Mouse (Mus musculus) hindbrain, embryonic 13.5 days (tissue): ENCODE results near the gene Acat2. TPM values are rescaled to one million over a fixed set of nuclear protein-coding genes. Genes with fewer than 3 reads are reported as not detected.
"Not testable (repeated sequence)": the region's sequence is repeated elsewhere in the genome, so short reads cannot be mapped to it uniquely, and the experiment has no call there.

Source experiments
- ATAC-seq: fragments of 200-750 bp; cut with Nextera tagmentation; 2 replicates; pipeline ENCODE4 v1.8.0; 2017; ENCODE audit warnings: moderate TSS enrichment; ENCODE audit not compliant: low FRiP score
- H3K27ac ChIP-seq: fragments of 300-500 bp; sonication (generic); 2 replicates; pipeline ENCODE4 v1.5.1; 2015; ENCODE audit warnings: inconsistent platforms, mild to moderate bottlenecking, moderate library complexity
- H3K27me3 ChIP-seq: fragments of 300-500 bp; sonication (generic); 2 replicates; pipeline ENCODE4 v1.6.1; 2015; ENCODE audit warnings: mild to moderate bottlenecking, inconsistent platforms
- H3K36me3 ChIP-seq: fragments of 300-500 bp; sonication (generic); 2 replicates; pipeline ENCODE4 v1.6.1; 2015; ENCODE audit warnings: mild to moderate bottlenecking, inconsistent platforms
- H3K4me1 ChIP-seq: fragments of 300-500 bp; sonication (generic); replicated peaks from 2 replicates; pipeline ENCODE4 v1.6.1; 2015; ENCODE audit warnings: inconsistent platforms
- H3K4me2 ChIP-seq: fragments of 300-500 bp; sonication (generic); 2 replicates; pipeline ENCODE4 v1.6.1; 2015; ENCODE audit warnings: inconsistent platforms, mild to moderate bottlenecking, moderate library complexity
- H3K4me3 ChIP-seq: fragments of 300-500 bp; sonication (generic); 2 replicates; pipeline ENCODE4 v1.5.1; 2015; ENCODE audit warnings: mild to moderate bottlenecking, inconsistent platforms
- H3K9ac ChIP-seq: fragments of 300-500 bp; sonication (generic); 2 replicates; pipeline ENCODE4 v1.6.1; 2015; ENCODE audit warnings: mild to moderate bottlenecking, inconsistent platforms
- H3K9me3 ChIP-seq: fragments of 300-500 bp; sonication (generic); 2 replicates; pipeline ENCODE4 v1.6.1; 2016; ENCODE audit warnings: inconsistent platforms
- WGBS: fragments of 180-500 bp; shearing (Covaris S2); methylation state at CpG from one replicate; pipeline ENCODE4 v1.1.7; 2015; 5-methylcytosine and 5-hydroxymethylcytosine counted together
- polyA plus RNA-seq: library from polyadenylated mRNA; unstranded; fragments of >200 nt; fragmentation: Nextera tagmentation; extraction: Ambion mirVana; gene quantifications from 2 replicates; pipeline ENCODE4 v1.2.1, GENCODE M21; 2015

Acat2 gene
- 331 and 342 TPM in 2 replicates for polyA plus RNA-seq

DNA sequence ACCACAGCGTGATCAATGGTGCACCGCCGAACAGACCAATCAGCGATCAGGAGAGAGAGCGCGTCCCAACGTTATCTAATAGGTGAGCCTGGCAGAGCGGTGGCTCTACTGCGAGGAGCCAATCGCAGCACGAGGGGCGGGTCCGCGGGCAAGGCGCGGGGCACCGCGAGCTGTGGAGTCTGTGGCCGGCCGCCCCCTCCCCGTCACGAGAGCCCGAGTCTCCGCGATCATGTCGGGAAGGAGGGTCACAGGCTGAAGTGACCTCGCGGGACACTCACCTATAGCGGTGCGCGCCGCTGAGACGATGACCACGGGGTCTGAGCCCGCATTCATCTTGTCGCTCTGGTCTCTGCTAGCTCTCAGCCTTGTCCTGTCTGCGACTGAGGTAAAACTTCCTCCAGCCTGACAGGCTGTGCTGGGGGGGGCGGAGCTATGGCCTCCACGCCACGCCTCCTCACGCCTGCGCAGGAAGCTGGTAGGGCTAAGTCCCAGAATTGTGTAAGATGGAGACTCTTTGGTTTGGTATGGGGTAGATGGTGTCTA is at the start of gene Acat2:
Gene Acat2, minus strand, starts transcription at position 417 of the 543 bp plus-strand sequence.
- peak within 1 kb of the TSS; percentile 70 for H3K9ac ChIP-seq
- ATAC-seq = peak; percentile 99
- H3K4me1 ChIP-seq = peaks cover 25% of the 10 kb centered on the region
- H3K4me3 ChIP-seq = peak within 1 kb of the TSS; percentile 60
- peak within 1 kb of the TSS; percentile 95 for H3K27ac ChIP-seq
- 0% methylated on average over 37 of the region's 42 CpGs for WGBS
- peaks cover 24% of the 10 kb centered on the region for H3K36me3 ChIP-seq
- H3K9me3 ChIP-seq = no peaks in the 10 kb centered on the region
- H3K4me2 ChIP-seq = peak within 1 kb of the TSS; percentile 78
- no peaks in the 10 kb centered on the region for H3K27me3 ChIP-seq

DNA sequence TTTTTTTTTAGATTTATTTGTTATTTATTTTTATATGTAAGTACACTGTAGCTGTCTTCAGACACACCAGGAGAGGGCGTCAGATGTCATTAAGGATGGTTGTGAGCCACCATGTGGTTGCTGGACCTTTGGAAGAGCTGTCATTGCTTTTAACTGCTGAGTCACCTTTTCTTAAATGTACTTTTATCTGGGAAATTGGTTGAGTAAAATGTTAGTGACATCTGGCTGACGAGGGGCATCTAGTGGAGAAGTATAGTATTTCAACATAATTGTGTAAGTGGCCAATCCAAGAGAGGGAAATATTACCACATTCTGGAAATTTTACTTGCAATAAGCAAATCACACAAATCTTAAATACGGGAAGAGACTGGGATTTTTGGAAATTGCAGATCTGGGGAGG is 49.3 kb upstream of the Acat2 start:
- Histone ChIP-seq H3K27me3 (no peaks in the 10 kb centered on the region), H3K9me3 (no peaks in the 10 kb centered on the region), H3K4me2 (no peak overlapping the region), H3K4me1 (peaks cover 8% of the 10 kb centered on the region), H3K36me3 (peaks cover 39% of the 10 kb centered on the region), H3K27ac (no peak overlapping the region), H3K9ac (no peak overlapping the region), H3K4me3 (no peak overlapping the region)
- WGBS = 48% methylated on average over 3 of the region's 3 CpGs
- ATAC-seq = no peak

DNA sequence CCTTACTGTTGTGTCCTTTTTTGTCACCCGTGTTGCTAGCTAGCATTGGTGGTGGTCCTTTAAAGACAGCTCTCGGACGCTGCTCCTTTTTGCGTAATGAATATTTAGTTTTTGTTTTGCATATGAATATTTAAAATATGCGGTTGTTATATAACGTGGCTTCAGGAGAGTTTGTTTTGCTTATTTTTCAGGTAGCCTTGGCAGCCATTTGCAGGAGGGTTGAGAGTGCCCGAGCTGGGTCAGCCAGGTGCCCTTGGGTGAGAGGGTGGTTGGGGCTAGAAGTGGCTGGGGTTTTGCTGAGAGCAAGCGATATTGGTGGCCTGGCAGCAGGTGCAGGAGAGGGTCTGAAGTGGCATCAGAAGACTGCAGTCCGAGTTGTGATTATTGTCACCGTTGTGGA is 48.0 kb upstream of the Acat2 start:
- Histone ChIP-seq H3K27ac (peak overlapping the region; percentile 93), H3K4me2 (peak overlapping the region; percentile 94), H3K27me3 (no peaks in the 10 kb centered on the region), H3K9me3 (no peaks in the 10 kb centered on the region), H3K9ac (peak overlapping the region; percentile 87), H3K4me1 (peaks cover 8% of the 10 kb centered on the region), H3K36me3 (peaks cover 26% of the 10 kb centered on the region), H3K4me3 (peak overlapping the region; percentile 84)
- no peak for ATAC-seq
- WGBS = 3% methylated on average over 10 of the region's 10 CpGs

DNA sequence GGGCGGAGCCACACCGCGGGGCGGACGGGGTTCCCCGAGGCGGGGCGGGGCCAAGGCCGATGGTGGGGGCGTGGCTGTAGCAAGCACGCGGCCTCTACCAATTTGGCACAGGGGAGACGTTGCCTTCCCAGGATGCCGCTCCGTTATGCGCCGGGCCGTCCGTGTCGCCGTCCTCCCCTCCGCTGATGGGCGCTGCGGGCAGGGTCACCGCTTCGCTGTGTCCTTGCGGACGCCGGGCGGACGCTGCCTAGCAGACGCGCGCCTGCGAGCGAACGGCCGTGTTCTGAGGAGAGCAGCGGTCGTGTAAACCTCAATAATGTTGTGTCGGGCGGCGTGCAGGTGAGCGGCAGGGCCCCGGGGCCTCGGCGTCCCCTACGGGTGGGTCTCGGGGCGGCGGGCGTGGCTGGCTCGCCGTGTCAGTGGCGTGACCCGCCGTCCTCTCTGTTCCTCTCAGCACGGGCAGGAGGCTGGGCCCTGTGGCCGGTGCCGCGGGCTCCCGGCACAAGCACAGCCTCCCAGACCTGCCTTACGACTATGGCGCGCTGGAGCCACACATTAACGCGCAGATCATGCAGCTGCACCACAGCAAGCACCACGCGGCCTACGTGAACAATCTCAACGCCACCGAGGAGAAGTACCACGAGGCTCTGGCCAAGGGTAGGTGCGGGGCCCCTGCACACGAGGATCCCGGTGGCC is 47.3 kb upstream of the Acat2 start:
- Histone ChIP-seq H3K4me1 (peaks cover 8% of the 10 kb centered on the region), H3K27me3 (no peaks in the 10 kb centered on the region), H3K9me3 (no peaks in the 10 kb centered on the region), H3K36me3 (peaks cover 20% of the 10 kb centered on the region), H3K4me3 (peak overlapping the region; percentile 84), H3K27ac (peak overlapping the region; percentile 93), H3K9ac (peak overlapping the region; percentile 87), H3K4me2 (peak overlapping the region; percentile 94)
- under 1% methylated on average over 63 of the region's 76 CpGs for WGBS
- ATAC-seq = peak; percentile 97

DNA sequence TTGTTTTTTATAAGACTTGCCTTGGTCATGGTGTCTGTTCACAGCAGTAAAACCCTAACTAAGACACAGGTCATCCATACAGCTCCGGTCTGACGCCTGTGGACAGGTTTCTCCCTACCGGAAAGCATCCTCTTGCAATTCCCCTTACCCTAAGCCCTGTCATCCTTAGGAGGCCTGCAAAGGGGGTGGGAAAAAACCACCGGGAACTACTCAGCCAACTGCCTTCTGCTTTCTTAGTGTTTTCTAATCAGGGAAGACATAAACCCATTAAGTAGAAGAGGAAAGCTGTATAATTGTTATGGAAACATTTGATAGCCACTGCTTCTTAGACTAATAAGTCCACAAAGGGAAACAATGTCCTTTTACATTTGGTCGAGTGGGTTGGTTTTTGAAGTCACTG is 46.4 kb upstream of the Acat2 start:
- ATAC-seq = no peak
- H3K4me3 ChIP-seq = peak overlapping the region; percentile 84
- H3K9me3 ChIP-seq = no peaks in the 10 kb centered on the region
- peaks cover 8% of the 10 kb centered on the region for H3K4me1 ChIP-seq
- peak overlapping the region; percentile 87; the same call in 1 of the 2 replicates for H3K9ac ChIP-seq
- no peaks in the 10 kb centered on the region for H3K27me3 ChIP-seq
- H3K27ac ChIP-seq = peak overlapping the region; percentile 93; the same call in 1 of the 2 replicates
- peaks cover 12% of the 10 kb centered on the region for H3K36me3 ChIP-seq
- 60% methylated on average over 5 of the region's 5 CpGs for WGBS
- peak overlapping the region; percentile 94 for H3K4me2 ChIP-seq

DNA sequence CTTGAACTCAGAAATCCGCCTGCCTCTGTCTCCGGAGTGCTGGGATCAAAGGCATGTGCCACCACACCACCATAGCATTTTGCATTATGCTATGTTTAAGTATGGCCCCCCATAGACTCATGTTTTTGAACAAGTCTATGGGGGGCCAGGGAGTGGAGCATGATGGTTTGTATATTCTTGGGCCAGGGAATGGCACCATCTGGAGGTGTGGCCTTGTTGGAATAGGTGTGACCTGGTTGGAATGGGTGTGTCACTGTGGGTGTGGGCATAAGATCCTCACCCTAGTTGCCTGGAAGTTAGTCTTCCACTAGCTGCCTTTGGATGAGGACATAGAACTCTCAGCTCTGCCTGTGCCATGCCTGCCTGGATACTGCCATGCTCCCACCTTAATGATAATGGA is 46.0 kb upstream of the Acat2 start, which contains the start of gene Sod2:
Gene Sod2, plus strand, starts transcription at position 301 of the 400 bp plus-strand sequence.
- peak within 1 kb of the TSS; percentile 93 for H3K27ac ChIP-seq
- not testable (repeated sequence) for H3K27me3 ChIP-seq, H3K36me3 ChIP-seq, H3K4me1 ChIP-seq, H3K9me3 ChIP-seq, ATAC-seq
- peak within 1 kb of the TSS; percentile 84 for H3K4me3 ChIP-seq
- WGBS = 97% methylated on average over 2 of the region's 2 CpGs
- H3K9ac ChIP-seq = peak within 1 kb of the TSS; percentile 87
- peak within 1 kb of the TSS; percentile 94 for H3K4me2 ChIP-seq

DNA sequence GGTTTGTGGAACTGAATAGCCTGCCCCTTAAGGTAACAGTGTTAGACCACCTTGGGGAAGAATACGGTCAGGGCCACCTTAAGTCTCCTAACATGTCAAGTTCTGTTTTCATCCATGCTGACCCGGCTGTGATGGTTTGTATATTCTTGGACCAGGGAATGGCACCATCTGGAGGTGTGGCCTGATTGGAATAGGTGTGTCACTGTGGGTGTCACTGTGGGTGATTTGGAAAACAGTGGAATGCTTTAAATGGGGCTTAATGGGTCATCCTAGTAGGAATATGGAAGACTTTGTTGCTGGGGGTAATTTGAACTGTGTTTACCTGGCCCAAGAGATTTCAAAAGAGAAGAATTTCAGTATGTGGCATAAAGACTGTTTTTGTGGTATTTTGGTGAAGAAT is 43.9 kb upstream of the Acat2 start:
- H3K27ac ChIP-seq, H3K27me3 ChIP-seq, H3K36me3 ChIP-seq, ATAC-seq, H3K9ac ChIP-seq, H3K4me2 ChIP-seq, H3K9me3 ChIP-seq, H3K4me3 ChIP-seq, H3K4me1 ChIP-seq: not testable (repeated sequence)
- 83% methylated on average over 2 of the region's 2 CpGs for WGBS

DNA sequence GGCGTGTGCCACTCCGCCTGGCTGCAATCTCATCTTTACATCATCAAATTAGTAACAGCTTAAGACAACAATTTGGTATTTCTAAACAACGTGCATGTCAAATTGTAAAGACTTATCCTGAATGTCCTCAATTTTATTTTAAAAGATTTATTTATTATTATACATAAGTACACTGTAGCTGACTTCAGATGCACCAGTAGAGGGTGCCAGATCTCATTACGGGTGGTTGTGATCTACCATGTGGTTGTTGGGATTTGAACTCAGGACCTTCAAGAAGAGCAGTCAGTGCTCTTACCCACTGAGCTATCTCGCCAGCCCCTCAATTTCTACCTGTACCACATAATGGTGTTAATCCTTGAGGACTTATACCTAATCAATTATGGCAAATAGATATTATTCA is 41.7 kb upstream of the Acat2 start:
- H3K9ac ChIP-seq, H3K27ac ChIP-seq, H3K4me1 ChIP-seq, H3K27me3 ChIP-seq, ATAC-seq, H3K4me3 ChIP-seq, H3K9me3 ChIP-seq, H3K36me3 ChIP-seq, H3K4me2 ChIP-seq: not testable (repeated sequence)
- WGBS = 95% methylated on average over 5 of the region's 5 CpGs

DNA sequence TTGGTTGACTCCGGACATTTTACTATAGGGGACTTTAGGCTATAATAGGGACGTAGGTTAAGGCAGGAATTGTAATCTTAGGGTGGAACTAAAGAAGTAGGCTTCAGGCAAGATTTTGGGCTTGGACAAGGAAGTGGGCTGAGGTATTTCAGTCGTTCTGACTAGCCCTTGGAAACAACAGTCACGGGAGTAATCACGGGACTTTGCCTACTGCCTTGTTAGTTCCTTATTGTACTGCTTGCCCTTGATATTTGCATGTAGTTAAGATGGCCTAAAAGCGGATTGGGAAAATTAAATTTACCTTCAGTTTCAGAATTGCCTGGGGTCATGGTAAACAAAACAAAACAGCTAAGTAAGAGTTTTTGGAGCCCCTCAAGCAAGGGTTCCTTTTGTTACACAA is 38.5 kb upstream of the Acat2 start:
- H3K9ac ChIP-seq = no peak overlapping the region
- H3K4me1 ChIP-seq = no peaks in the 10 kb centered on the region
- no peaks in the 10 kb centered on the region for H3K9me3 ChIP-seq
- no peak overlapping the region for H3K4me3 ChIP-seq
- H3K27me3 ChIP-seq = no peaks in the 10 kb centered on the region
- ATAC-seq = no peak
- H3K27ac ChIP-seq = no peak overlapping the region
- no peak overlapping the region for H3K4me2 ChIP-seq
- WGBS = 84% methylated on average over 6 of the region's 6 CpGs
- H3K36me3 ChIP-seq = no peaks in the 10 kb centered on the region

DNA sequence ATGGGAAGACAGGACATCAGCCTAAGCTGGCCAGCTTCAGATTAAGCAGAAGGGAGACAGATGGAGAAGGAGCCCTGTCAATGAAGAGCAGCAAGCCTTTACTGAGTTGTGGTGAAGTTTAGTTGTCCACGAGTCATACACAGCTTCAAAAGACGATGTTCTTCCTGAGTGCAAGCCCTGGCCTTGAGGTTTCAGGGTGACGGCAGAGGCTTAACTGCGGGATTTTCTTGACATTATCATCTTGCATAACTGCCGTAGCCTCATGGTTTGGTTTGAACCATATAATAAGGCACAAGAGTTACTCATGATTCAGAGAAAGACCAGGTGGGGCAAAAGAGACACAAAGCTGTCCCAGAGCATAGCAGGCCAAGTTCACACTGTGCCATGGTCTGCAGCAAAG is 37.3 kb upstream of the Acat2 start:
- no peak overlapping the region for H3K4me2 ChIP-seq
- H3K36me3 ChIP-seq = no peaks in the 10 kb centered on the region
- no peaks in the 10 kb centered on the region for H3K9me3 ChIP-seq
- 91% methylated on average over 5 of the region's 5 CpGs for WGBS
- H3K4me3 ChIP-seq = no peak overlapping the region
- no peak for ATAC-seq
- no peaks in the 10 kb centered on the region for H3K4me1 ChIP-seq
- H3K9ac ChIP-seq = no peak overlapping the region
- H3K27ac ChIP-seq = no peak overlapping the region
- no peaks in the 10 kb centered on the region for H3K27me3 ChIP-seq

DNA sequence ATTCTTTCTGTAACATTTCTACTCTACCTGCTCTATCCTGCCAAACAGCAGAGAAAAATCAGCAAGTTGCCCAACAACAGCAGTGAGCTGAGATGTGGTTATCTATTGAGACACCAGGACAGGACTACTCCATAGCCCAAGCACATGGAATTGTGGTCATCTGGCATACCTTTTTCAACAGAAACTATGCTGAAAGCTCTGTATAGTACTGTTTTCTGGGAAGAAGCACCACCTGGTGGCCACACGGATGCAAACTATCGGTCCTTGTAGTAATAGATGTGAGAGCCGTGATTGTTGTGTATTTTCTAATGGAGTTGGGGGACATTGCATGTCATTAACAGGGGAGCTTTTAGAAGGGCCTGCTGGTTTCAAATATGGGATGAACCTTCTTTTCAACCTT is 35.8 kb upstream of the Acat2 start:
- 33% methylated on average over 3 of the region's 3 CpGs for WGBS
- Histone ChIP-seq H3K36me3 (no peaks in the 10 kb centered on the region), H3K27me3 (no peaks in the 10 kb centered on the region), H3K4me2 (no peak overlapping the region), H3K4me1 (no peaks in the 10 kb centered on the region), H3K27ac (no peak overlapping the region), H3K4me3 (no peak overlapping the region), H3K9me3 (no peaks in the 10 kb centered on the region), H3K9ac (no peak overlapping the region)
- ATAC-seq = no peak

DNA sequence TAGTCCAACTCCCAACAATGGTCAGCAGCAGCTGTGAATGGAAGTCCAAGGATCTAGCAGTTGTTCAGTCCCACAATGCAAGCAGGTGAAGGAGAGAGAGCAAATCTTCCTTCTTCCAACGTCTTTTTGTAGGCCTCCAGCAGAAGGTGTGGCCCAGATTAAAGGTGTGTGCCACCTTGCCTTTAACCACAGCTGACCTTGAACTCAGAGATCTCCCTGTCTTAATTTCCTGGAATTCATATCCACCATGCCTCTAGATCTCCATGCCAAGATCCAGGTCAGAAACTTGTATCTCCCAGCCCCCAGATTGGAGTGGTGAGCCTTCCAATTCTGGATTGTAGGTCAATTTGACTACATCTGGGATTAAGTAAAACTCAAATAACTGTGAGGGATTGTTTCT is 33.5 kb upstream of the Acat2 start, which contains the start of gene Wtap:
Gene Wtap, minus strand, starts transcription at position 101 of the 400 bp plus-strand sequence.
- no peaks in the 10 kb centered on the region for H3K9me3 ChIP-seq
- no peaks in the 10 kb centered on the region for H3K27me3 ChIP-seq
- H3K4me2 ChIP-seq = peak within 1 kb of the TSS; percentile 68
- 81% methylated on average over 1 of the region's 1 CpGs for WGBS
- H3K9ac ChIP-seq = peak within 1 kb of the TSS; percentile 100
- H3K27ac ChIP-seq = peak within 1 kb of the TSS; percentile 100
- peaks cover 17% of the 10 kb centered on the region for H3K4me1 ChIP-seq
- H3K36me3 ChIP-seq = no peaks in the 10 kb centered on the region
- ATAC-seq = no peak
- H3K4me3 ChIP-seq = peak within 1 kb of the TSS; percentile 99
